Mouse (Mus musculus) erythroblast, embryonic 14.5 days (primary cell): Measurements from ENCODE around the gene Tram2.

ENCODE experiments used
- GATA1 ChIP-seq: IDR thresholded peaks from 2 replicates; pipeline ENCODE4 v1.6.1; 2012; ENCODE audit warnings: low read length, inconsistent platforms, mixed read lengths
- TAL1 ChIP-seq: IDR thresholded peaks from 3 replicates; pipeline ENCODE4 v1.6.1; 2012; ENCODE audit warnings: low read length, inconsistent platforms, mixed read lengths

- TF ChIP-seq GATA1 (no peak), TAL1 (no peak)
Measured at GRCm38 (mm10) chr1:20954876-20955275, 124.2 kb downstream of the Tram2 start.
